Mouse (Mus musculus): ENCODE measurements around the gene Anks4b.

DNA sequence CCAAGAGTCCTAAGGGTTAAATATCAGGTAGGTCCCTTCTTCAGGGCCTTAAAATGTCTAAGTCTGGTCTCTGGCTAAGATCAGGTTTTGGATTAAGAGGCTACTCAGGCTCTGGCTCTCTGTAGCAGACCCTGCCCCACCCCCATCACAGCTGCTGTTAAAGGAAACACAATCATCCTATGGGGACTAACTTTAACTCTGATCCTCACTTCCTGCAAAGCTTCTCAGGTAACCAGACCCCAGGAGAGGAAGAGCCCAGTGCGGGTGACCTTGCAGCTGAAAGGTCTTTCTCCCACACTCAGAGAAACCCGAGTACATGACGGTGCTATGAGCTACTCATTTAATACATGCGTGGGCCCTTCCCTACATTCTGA lies 46.0 kb upstream of the Anks4b start:
- TF ChIP-seq POLR2A (IDR thresholded peaks at IDR 0.05; ENCODE audit: insufficient read depth, low read depth, low read length) (no peak), CTCF (IDR thresholded peaks at IDR 0.05) (no peak)

All from heart, adult 2 months (tissue).